Mouse (Mus musculus) c-Kit-negative CD71-positive TER-119-positive erythroid progenitor cells, embryonic 14.5 days (primary cell): ENCODE measurements around the gene Tnks2.
"Not testable (repeated sequence)": the region's sequence is repeated elsewhere in the genome, so short reads cannot be mapped to it uniquely, and the experiment has no call there.

ENCODE experiments used
- DNase-seq: peaks from one replicate; pipeline ENCODE4 v3.0.0-alpha.2; 2013; ENCODE audit warnings: low read depth, low spot score

Gene Tnks2

GRCm38 (mm10) chr19:36822701-36823100, 11.3 kb upstream of the Tnks2 start:
- no peak for DNase-seq

GRCm38 (mm10) chr19:36827650-36828049, 6.4 kb upstream of the Tnks2 start:
- DNase-seq, result no peak

- no peak for DNase-seq
Measured at GRCm38 (mm10) chr19:36828322-36828721, 5.7 kb upstream of the Tnks2 start.

GRCm38 (mm10) chr19:36832951-36833787, 863 bp upstream of the Tnks2 start:
- no peak for DNase-seq

GRCm38 (mm10) chr19:36834532-36835431, 750 bp downstream of the Tnks2 start:
- DNase-seq, result peak; percentile 48

- DNase-seq, result no peak
Measured at GRCm38 (mm10) chr19:36836035-36836434, 2.0 kb downstream of the Tnks2 start.

- DNase-seq, result no peak
Measured at GRCm38 (mm10) chr19:36840301-36840700, 6.3 kb downstream of the Tnks2 start.

- no peak for DNase-seq
Measured at GRCm38 (mm10) chr19:36843866-36844265, 9.8 kb downstream of the Tnks2 start.

- no peak for DNase-seq
Measured at GRCm38 (mm10) chr19:36845924-36846323, 11.9 kb downstream of the Tnks2 start.

GRCm38 (mm10) chr19:36853831-36854230, 19.8 kb downstream of the Tnks2 start:
- no peak for DNase-seq

- no peak for DNase-seq
Measured at GRCm38 (mm10) chr19:36857851-36858250, 23.8 kb downstream of the Tnks2 start.

GRCm38 (mm10) chr19:36860393-36860792, 26.4 kb downstream of the Tnks2 start:
- no peak for DNase-seq

GRCm38 (mm10) chr19:36865905-36866304, 31.9 kb downstream of the Tnks2 start:
- no peak for DNase-seq

GRCm38 (mm10) chr19:36867416-36867815, 33.4 kb downstream of the Tnks2 start:
- no peak for DNase-seq

GRCm38 (mm10) chr19:36868675-36869074, 34.6 kb downstream of the Tnks2 start:
- not testable (repeated sequence) for DNase-seq

- DNase-seq, result no peak
Measured at GRCm38 (mm10) chr19:36874651-36875050, 40.6 kb downstream of the Tnks2 start.

- no peak for DNase-seq
Measured at GRCm38 (mm10) chr19:36877329-36877728, 43.3 kb downstream of the Tnks2 start.

- no peak for DNase-seq
Measured at GRCm38 (mm10) chr19:36878743-36879495, 44.9 kb downstream of the Tnks2 start.

GRCm38 (mm10) chr19:36883119-36883518, 49.1 kb downstream of the Tnks2 start:
- DNase-seq, result no peak

GRCm38 (mm10) chr19:36886316-36886715, 52.3 kb downstream of the Tnks2 start:
- DNase-seq, result no peak

- no peak for DNase-seq
Measured at GRCm38 (mm10) chr19:36887706-36888105, 53.7 kb downstream of the Tnks2 start.

GRCm38 (mm10) chr19:36891746-36892145, 57.7 kb downstream of the Tnks2 start:
- DNase-seq, result no peak
